Mouse (Mus musculus) gastrocnemius, adult 18-20 months (tissue): ENCODE results near the gene Egln3. TPM values are rescaled to one million over a fixed set of nuclear protein-coding genes. Genes with fewer than 3 reads are reported as not detected.

Source experiments
- DNase-seq: peaks from one replicate; pipeline ENCODE4 v3.0.0; 2021; ENCODE audit warnings: low spot score
- total RNA-seq, 2 experiments: library from RNA; stranded (reverse); gene quantifications; 2 replicates each; pipeline ENCODE4 v1.2.3; 2021

Egln3 gene
- total RNA-seq, 2 experiments from 2014 or later, result 42.6 to 43.9 TPM

DNA sequence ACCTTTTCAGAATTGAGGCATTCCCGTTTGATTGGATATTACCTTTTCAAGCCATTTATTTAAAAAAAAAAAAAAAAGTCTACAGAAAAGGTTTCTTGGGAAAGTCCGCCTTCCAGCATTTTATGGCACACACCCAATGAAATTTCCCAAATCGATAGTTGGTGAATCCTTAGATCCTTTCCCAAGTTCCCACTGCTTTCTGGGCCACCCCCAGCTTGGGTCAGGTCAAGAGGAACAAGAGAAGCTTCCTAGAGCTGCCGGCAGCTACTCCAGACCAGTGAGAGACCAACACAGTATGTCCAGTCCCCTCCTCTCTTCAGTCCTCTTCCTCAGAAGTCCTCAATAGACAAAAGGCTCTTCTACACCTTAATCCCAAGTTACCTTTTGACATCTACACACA is 40.5 kb downstream of the Egln3 start:
- DNase-seq, result no peak

DNA sequence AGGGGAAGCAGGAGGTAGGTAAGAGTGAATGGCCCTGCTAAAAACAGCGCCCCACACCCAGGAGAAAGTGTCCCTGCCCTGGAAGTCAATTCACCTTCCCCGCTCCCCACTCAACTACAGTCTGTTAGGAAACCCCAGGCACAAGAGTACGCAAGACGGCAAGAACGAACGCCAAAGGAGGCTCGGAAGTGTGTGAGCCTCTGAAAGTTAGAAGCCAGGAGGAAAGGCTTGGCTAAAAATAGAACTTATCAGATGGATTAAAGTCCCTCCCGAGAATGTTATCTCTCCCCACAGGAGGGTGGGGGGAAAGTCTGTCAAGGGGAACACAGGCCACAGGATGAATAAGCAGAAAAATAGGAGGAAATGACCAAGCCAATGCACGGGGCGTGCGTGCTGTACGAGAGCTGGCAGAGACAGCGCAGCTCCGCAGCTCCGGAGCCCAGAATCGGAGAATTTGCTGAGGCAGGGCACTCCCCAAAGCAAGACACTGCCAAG is 41.0 kb downstream of the Egln3 start:
- DNase-seq, result no peak

- no peak for DNase-seq
These were observed 42.0 kb downstream of the Egln3 start for GRCm38 (mm10) chr12:54161468-54162202.

GRCm38 (mm10) chr12:54160279-54160678 is 43.4 kb downstream of the Egln3 start:
- DNase-seq, result no peak

DNA sequence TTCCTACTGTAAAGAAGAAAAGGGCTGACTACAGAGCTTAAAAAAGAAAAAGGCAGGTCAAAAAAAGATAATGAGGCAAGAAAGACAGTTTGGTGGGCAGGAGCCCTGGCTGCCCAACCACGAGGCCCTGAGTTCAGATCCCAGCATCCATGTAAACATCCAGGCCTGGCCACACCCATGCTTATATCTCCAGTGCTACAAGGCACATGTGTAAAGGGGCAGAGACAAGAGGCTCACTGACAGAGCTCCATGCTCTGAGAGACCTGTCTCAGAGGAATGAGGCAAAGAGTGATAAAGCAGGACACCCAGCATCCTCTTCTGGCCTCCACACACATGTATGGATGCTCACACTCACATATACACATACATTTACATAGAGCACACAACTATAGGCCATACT is 48.9 kb downstream of the Egln3 start:
- no peak for DNase-seq

DNA sequence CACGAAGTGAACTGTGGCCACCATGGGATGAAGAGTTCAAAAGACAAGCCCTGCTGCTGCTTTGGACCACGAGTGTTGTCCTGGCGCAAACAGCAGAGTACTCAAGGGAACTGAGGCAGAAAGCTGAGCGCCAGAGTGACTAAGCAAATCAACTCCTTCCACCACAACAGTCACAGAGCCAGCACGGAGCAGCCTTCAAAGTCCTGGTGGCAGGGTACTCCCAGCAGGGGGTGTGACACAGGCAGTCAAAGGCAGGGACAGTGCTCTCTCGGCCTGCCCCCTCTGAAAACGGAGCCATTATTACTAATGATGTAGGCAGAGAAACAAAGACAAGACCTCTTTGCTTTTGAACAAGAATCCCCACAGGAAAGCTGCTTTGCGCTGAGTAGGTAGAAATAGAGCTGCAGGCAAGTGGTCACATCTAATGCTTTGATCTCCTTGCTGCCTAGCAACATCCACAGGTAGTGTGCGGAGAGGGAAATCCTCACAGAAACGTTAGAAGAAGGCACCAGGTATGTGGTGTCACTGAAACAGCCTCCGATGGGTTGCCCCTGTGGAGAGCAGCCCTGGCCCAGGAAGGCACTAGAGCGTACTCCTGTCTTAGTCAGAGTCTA is 56.6 kb downstream of the Egln3 start:
- no peak for DNase-seq
